ENCODE assay signal across 21 mouse cellular contexts in the genomic region with DNA sequence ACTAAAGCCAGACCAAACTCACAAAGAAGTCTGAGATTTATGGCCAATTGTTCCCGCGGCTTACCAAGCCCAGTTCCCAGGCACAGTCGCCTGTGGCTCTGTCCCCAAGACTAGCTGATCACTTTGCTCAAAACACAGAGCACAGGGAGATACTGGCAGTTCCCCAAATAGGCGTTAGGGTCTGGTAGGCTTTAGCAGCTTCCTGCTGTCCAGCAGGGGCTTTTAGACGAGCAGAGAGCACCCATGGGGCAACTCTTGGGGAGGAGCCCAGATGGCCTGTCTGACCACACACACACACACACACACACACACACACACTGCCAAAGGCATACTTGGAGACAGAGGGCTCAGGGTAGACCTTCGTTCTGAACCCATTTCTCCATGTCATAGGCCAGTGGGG. TPM values are rescaled to one million over a fixed set of nuclear protein-coding genes. Genes with fewer than 3 reads are reported as not detected.
DNase-seq lines count a peak whose midpoint lies in the region; ATAC-seq and TF ChIP-seq lines count a peak whose summit lies in the region.
"Had no signal": no experiment of that assay in that cellular context is flagged by ENCODE, and none has a peak within 500 bp of the region (broad histone marks: within the 10 kb centered on the region; RNA-seq: fewer than 3 reads in every experiment).

No protein-coding gene starts in this region.

- H3K9me3 ChIP-seq in liver, embryonic 12.5 days (replicated peaks) = no peaks in the 10 kb centered on the region
- no peaks in the 10 kb centered on the region for H3K9me3 ChIP-seq in liver, postnatal 0 days (ENCODE audit: low read length)
- H3K9me3 ChIP-seq: embryonic facial prominence, embryonic 13.5 days; forebrain, embryonic 13.5 days; heart, embryonic 15.5 days had no signal

- 66% methylated on average over 6 of the region's 6 CpGs for WGBS in liver, embryonic 12.5 days (ENCODE audit: insufficient replicate concordance)
- WGBS in liver, postnatal 0 days (ENCODE audit: insufficient replicate concordance) = 71% methylated on average over 6 of the region's 6 CpGs

- H3K36me3 ChIP-seq in liver, embryonic 12.5 days = peaks cover 33% of the 10 kb centered on the region
- H3K36me3 ChIP-seq in liver, postnatal 0 days (replicated peaks; ENCODE audit: insufficient read depth, low read length) = 0 out of 2 replicates have a peak, but pooled peaks cover 8% of the 10 kb centered on the region
- H3K36me3 ChIP-seq: heart, embryonic 15.5 days had no signal

- no peak for TF ChIP-seq CTCF in liver, postnatal 0 days (IDR thresholded peaks at IDR 0.05; ENCODE audit: low read depth)

- DNase-seq in embryo, embryonic 10 days (ENCODE audit: low spot score) = peak; percentile 12
- no peak for DNase-seq in embryo, embryonic 11 days
- no peak for DNase-seq in liver, postnatal 0 days
- peak; percentile 94 for DNase-seq in adipocyte (ENCODE audit: low spot score)
- DNase-seq in mesoderm, embryonic 11.5 days (ENCODE audit: low read depth, low spot score) = peak; percentile 33
- no peak for DNase-seq in urinary bladder, postnatal 36 days (ENCODE audit: low spot score in 2 of 2)
- DNase-seq: cerebellum, adult 9-10 months; heart, postnatal 36 days; kidney, adult 2 months; kidney, postnatal 14 days; midbrain, embryonic 14.5 days; right cerebral cortex, adult 18-20 months had no signal

- H3K27me3 ChIP-seq in liver, embryonic 12.5 days (replicated peaks) = no peaks in the 10 kb centered on the region
- no peaks in the 10 kb centered on the region for H3K27me3 ChIP-seq in liver, postnatal 0 days (ENCODE audit: insufficient read depth, low read length)
- H3K27me3 ChIP-seq: embryonic facial prominence, embryonic 13.5 days; forebrain, embryonic 13.5 days; heart, embryonic 15.5 days had no signal

- H3K27ac ChIP-seq in liver, embryonic 12.5 days = peak overlapping the region; percentile 90; the same call in 1 of the 2 replicates
- H3K27ac ChIP-seq in liver, postnatal 0 days (ENCODE audit: low read depth) = no peak overlapping the region
- H3K27ac ChIP-seq: embryonic facial prominence, embryonic 13.5 days; forebrain, embryonic 13.5 days; heart, embryonic 15.5 days; hindbrain, embryonic 14.5 days; macrophage had no signal

- no peak for TF ChIP-seq EP300 in liver, postnatal 0 days (IDR thresholded peaks at IDR 0.05; ENCODE audit: low read depth)

- H3K4me2 ChIP-seq in liver, embryonic 12.5 days = no peak overlapping the region
- H3K4me2 ChIP-seq in liver, postnatal 0 days (ENCODE audit: low read depth, low read length) = no peak overlapping the region
- H3K4me2 ChIP-seq: embryonic facial prominence, embryonic 13.5 days; forebrain, embryonic 13.5 days; heart, embryonic 15.5 days; hindbrain, embryonic 14.5 days had no signal

- no peak overlapping the region for H3K9ac ChIP-seq in liver, embryonic 12.5 days
- H3K9ac ChIP-seq in liver, postnatal 0 days (replicated peaks) = no peak overlapping the region
- H3K9ac ChIP-seq: embryonic facial prominence, embryonic 13.5 days; forebrain, embryonic 13.5 days; heart, embryonic 15.5 days; hindbrain, embryonic 14.5 days; liver, embryonic 14.5 days had no signal

- peaks cover 61% of the 10 kb centered on the region for H3K4me1 ChIP-seq in liver, embryonic 12.5 days
- peaks cover 28% of the 10 kb centered on the region for H3K4me1 ChIP-seq in liver, postnatal 0 days (ENCODE audit: insufficient read depth)
- H3K4me1 ChIP-seq: heart, embryonic 15.5 days had no signal

- no peak overlapping the region for H3K4me3 ChIP-seq in liver, embryonic 12.5 days
- H3K4me3 ChIP-seq in liver, postnatal 0 days (ENCODE audit: low read depth, low read length) = no peak overlapping the region
- H3K4me3 ChIP-seq: embryonic facial prominence, embryonic 13.5 days; erythroblast, embryonic 14.5 days; forebrain, embryonic 13.5 days; heart, embryonic 15.5 days had no signal

- no peak for ATAC-seq in liver, embryonic 12.5 days
- ATAC-seq in liver, postnatal 0 days = no peak
- ATAC-seq: forebrain, embryonic 13.5 days; lung, postnatal 0 days had no signal

RNA-seq across cellular contexts. Expression of a gene that starts 14.7 kb away (rescaled TPM):
- polyA plus RNA-seq in liver, embryonic 12.5 days (2016; fragmentation: Nextera tagmentation; extraction: Ambion mirVana) = 0.18 and 0.69 TPM in 2 replicates
- polyA plus RNA-seq in liver, postnatal 0 days (2015; fragmentation: Nextera tagmentation; extraction: Ambion mirVana) = 0.05 and 0.22 TPM in 2 replicates
- polyA plus RNA-seq: heart, embryonic 15.5 days had no signal

RNA-seq across cellular contexts. Expression of a gene that starts 26.7 kb away (rescaled TPM):
- polyA plus RNA-seq in liver, embryonic 12.5 days (2016; fragmentation: Nextera tagmentation; extraction: Ambion mirVana) = 30.1 and 31.7 TPM in 2 replicates
- polyA plus RNA-seq in liver, postnatal 0 days (2015; fragmentation: Nextera tagmentation; extraction: Ambion mirVana) = 6.9 and 7.3 TPM in 2 replicates

Comparison
In these comparisons a context has a peak if more than half of its experiments do, and no peak if none do; other contexts are left out.
1. DNase-seq: peak in embryo, embryonic 10 days (single experiment), adipocyte (single experiment) and mesoderm, embryonic 11.5 days (single experiment); none in embryo, embryonic 11 days (single experiment), liver, postnatal 0 days (single experiment) and urinary bladder, postnatal 36 days (0 of 2).